ENCODE assay signal across 16 mouse cellular contexts in the genomic region with DNA sequence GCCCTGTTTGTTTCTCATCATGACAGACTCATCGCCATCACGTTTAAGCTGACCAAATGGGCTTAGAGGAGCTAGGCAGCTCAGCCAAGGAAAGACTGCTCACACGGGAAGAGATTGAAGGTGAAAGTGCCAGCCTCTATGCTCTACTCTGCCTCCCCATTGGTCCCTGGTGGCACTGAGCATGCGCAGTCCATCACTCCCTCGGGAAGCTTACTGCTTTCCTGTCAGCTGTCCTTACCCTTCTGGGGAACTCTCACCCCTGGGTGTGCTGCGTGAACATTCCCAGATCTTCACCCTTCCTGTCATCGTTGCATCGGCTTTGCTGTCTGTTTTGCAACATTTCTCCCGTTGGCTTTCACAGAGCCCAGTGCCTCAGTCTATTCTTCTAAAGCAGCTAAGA.
DNase-seq lines count a peak whose midpoint lies in the region; TF ChIP-seq lines count a peak whose summit lies in the region.
"Had no signal": no experiment of that assay in that cellular context is flagged by ENCODE, and none has a peak within 500 bp of the region (broad histone marks: within the 10 kb centered on the region; RNA-seq: fewer than 3 reads in every experiment).

No protein-coding gene starts in this region.

- no peak for TF ChIP-seq POLR2A in lung, adult 2 months (IDR thresholded peaks at IDR 0.05; ENCODE audit: borderline replicate concordance, extremely low read depth, low read depth, low read length)

- no peak overlapping the region for H3K4me3 ChIP-seq in lung, adult 2 months (replicated peaks; ENCODE audit: extremely low read depth, low read depth, low read length)
- H3K4me3 ChIP-seq: embryonic facial prominence, embryonic 13.5 days; forebrain, embryonic 10.5 days; liver, embryonic 12.5 days had no signal

- 62% methylated on average over 9 of the region's 9 CpGs for WGBS in lung, adult 2 months

- no peak for TF ChIP-seq CTCF in lung, adult 2 months (IDR thresholded peaks at IDR 0.05; ENCODE audit: insufficient read depth, low read length)

- intact Hi-C loops in heart, postnatal 25 days (cut with DNase I), result no loop called here

- H3K4me1 ChIP-seq in lung, adult 2 months (ENCODE audit: control insufficient read depth, insufficient read depth, low read length), result no peaks in the 10 kb centered on the region
- H3K4me1 ChIP-seq: embryonic facial prominence, embryonic 13.5 days; forebrain, embryonic 10.5 days; liver, embryonic 12.5 days had no signal

- DNase-seq in heart, postnatal 4 days, result peak; percentile 9
- DNase-seq in heart, postnatal 25 days (ENCODE audit: low spot score), result no peak
- peak; percentile 7 for DNase-seq in lung, postnatal 14 days
- DNase-seq in lung, adult 2 months, result no peak
- DNase-seq in adrenal gland, postnatal 10 days, result peak; percentile 45
- DNase-seq in testis, postnatal 10 days (ENCODE audit: low spot score), result peak; percentile 56
- DNase-seq in spleen, postnatal 10 days (ENCODE audit: low spot score in 2 of 2), result no peak
- DNase-seq: cerebellum, adult 8-10 months; gastrocnemius, postnatal 36 days; heart, postnatal 14 days; kidney, adult 2 months; right cerebral cortex, postnatal 25 days; thymus, adult 18-20 months had no signal

Comparison
In these comparisons a context has a peak if more than half of its experiments do, and no peak if none do; other contexts are left out.
1. DNase-seq: peak in heart, postnatal 4 days (single experiment), lung, postnatal 14 days (single experiment), adrenal gland, postnatal 10 days (single experiment) and testis, postnatal 10 days (single experiment); none in heart, postnatal 25 days (single experiment), lung, adult 2 months (single experiment) and spleen, postnatal 10 days (0 of 2).